Mouse (Mus musculus): Measurements from ENCODE around the gene Nolc1. TPM values are rescaled to one million over a fixed set of nuclear protein-coding genes. Genes with fewer than 3 reads are reported as not detected.

Gene Nolc1
- polyA plus RNA-seq, 1 experiment from 2014 or later = 132 TPM

GRCm38 (mm10) chr19:46104187-46104557 is 28.5 kb downstream of the Nolc1 start:
- Histone ChIP-seq H3K36me3 (replicated peaks; ENCODE audit: control insufficient read depth, insufficient read depth, low read depth, low read length) (no peaks in the 10 kb centered on the region), H3K9ac (replicated peaks; ENCODE audit: low read length) (no peak overlapping the region), H3K4me2 (ENCODE audit: low read depth, low read length) (no peak overlapping the region), H3K9me3 (replicated peaks; ENCODE audit: control insufficient read depth, low read length) (no peaks in the 10 kb centered on the region), H3K27ac (replicated peaks; ENCODE audit: low read depth, low read length) (no peak overlapping the region), H3K4me3 (ENCODE audit: low read depth, low read length) (no peak overlapping the region), H3K4me1 (ENCODE audit: control insufficient read depth, insufficient read depth, low read length) (no peaks in the 10 kb centered on the region), H3K27me3 (ENCODE audit: control insufficient read depth, insufficient read depth, low read length) (no peaks in the 10 kb centered on the region)
- no peak for DNase-seq (ENCODE audit: low spot score)
- 87% methylated on average over 2 of the region's 2 CpGs for WGBS
- ATAC-seq (replicated peaks; ENCODE audit: insufficient number of reproducible peaks, low FRiP score, low TSS enrichment, low read depth) = no peak

GRCm38 (mm10) chr19:46110214-46110613 is 34.6 kb downstream of the Nolc1 start:
- Histone ChIP-seq H3K36me3 (replicated peaks; ENCODE audit: control insufficient read depth, insufficient read depth, low read depth, low read length) (no peaks in the 10 kb centered on the region), H3K9me3 (replicated peaks; ENCODE audit: control insufficient read depth, low read length) (no peaks in the 10 kb centered on the region), H3K9ac (replicated peaks; ENCODE audit: low read length) (no peak overlapping the region), H3K27me3 (ENCODE audit: control insufficient read depth, insufficient read depth, low read length) (no peaks in the 10 kb centered on the region), H3K4me1 (ENCODE audit: control insufficient read depth, insufficient read depth, low read length) (no peaks in the 10 kb centered on the region), H3K27ac (replicated peaks; ENCODE audit: low read depth, low read length) (no peak overlapping the region), H3K4me3 (ENCODE audit: low read depth, low read length) (no peak overlapping the region), H3K4me2 (ENCODE audit: low read depth, low read length) (no peak overlapping the region)
- 84% methylated on average over 2 of the region's 2 CpGs for WGBS
- DNase-seq (ENCODE audit: low spot score) = no peak
- ATAC-seq (replicated peaks; ENCODE audit: insufficient number of reproducible peaks, low FRiP score, low TSS enrichment, low read depth) = no peak

- Histone ChIP-seq H3K36me3 (replicated peaks; ENCODE audit: control insufficient read depth, insufficient read depth, low read depth, low read length) (no peaks in the 10 kb centered on the region), H3K4me2 (ENCODE audit: low read depth, low read length) (no peak overlapping the region), H3K27ac (replicated peaks; ENCODE audit: low read depth, low read length) (no peak overlapping the region), H3K9ac (replicated peaks; ENCODE audit: low read length) (no peak overlapping the region), H3K9me3 (replicated peaks; ENCODE audit: control insufficient read depth, low read length) (no peaks in the 10 kb centered on the region), H3K4me1 (ENCODE audit: control insufficient read depth, insufficient read depth, low read length) (no peaks in the 10 kb centered on the region), H3K4me3 (ENCODE audit: low read depth, low read length) (no peak overlapping the region), H3K27me3 (ENCODE audit: control insufficient read depth, insufficient read depth, low read length) (no peaks in the 10 kb centered on the region)
- no peak for ATAC-seq (replicated peaks; ENCODE audit: insufficient number of reproducible peaks, low FRiP score, low TSS enrichment, low read depth)
- 88% methylated on average over 5 of the region's 5 CpGs for WGBS
- no peak for DNase-seq (ENCODE audit: low spot score)
Observed at GRCm38 (mm10) chr19:46110781-46111180, 35.1 kb downstream of the Nolc1 start.

- ATAC-seq (replicated peaks; ENCODE audit: insufficient number of reproducible peaks, low FRiP score, low TSS enrichment, low read depth) = no peak
- Histone ChIP-seq H3K27me3 (ENCODE audit: control insufficient read depth, insufficient read depth, low read length) (no peaks in the 10 kb centered on the region), H3K9me3 (replicated peaks; ENCODE audit: control insufficient read depth, low read length) (no peaks in the 10 kb centered on the region), H3K27ac (replicated peaks; ENCODE audit: low read depth, low read length) (no peak overlapping the region), H3K36me3 (replicated peaks; ENCODE audit: control insufficient read depth, insufficient read depth, low read depth, low read length) (no peaks in the 10 kb centered on the region), H3K4me2 (ENCODE audit: low read depth, low read length) (no peak overlapping the region), H3K9ac (replicated peaks; ENCODE audit: low read length) (no peak overlapping the region), H3K4me1 (ENCODE audit: control insufficient read depth, insufficient read depth, low read length) (no peaks in the 10 kb centered on the region), H3K4me3 (ENCODE audit: low read depth, low read length) (no peak overlapping the region)
- no peak for DNase-seq (ENCODE audit: low spot score)
- 52% methylated on average over 4 of the region's 4 CpGs for WGBS
Observed at GRCm38 (mm10) chr19:46114617-46115016, 39.0 kb downstream of the Nolc1 start.

- ATAC-seq (replicated peaks; ENCODE audit: insufficient number of reproducible peaks, low FRiP score, low TSS enrichment, low read depth) (no peak), DNase-seq (ENCODE audit: low spot score) (no peak)
- Histone ChIP-seq H3K4me3 (ENCODE audit: low read depth, low read length) (no peak overlapping the region), H3K36me3 (replicated peaks; ENCODE audit: control insufficient read depth, insufficient read depth, low read depth, low read length) (no peaks in the 10 kb centered on the region), H3K27ac (replicated peaks; ENCODE audit: low read depth, low read length) (no peak overlapping the region), H3K9ac (replicated peaks; ENCODE audit: low read length) (no peak overlapping the region), H3K27me3 (ENCODE audit: control insufficient read depth, insufficient read depth, low read length) (no peaks in the 10 kb centered on the region), H3K4me2 (ENCODE audit: low read depth, low read length) (no peak overlapping the region), H3K9me3 (replicated peaks; ENCODE audit: control insufficient read depth, low read length) (no peaks in the 10 kb centered on the region), H3K4me1 (ENCODE audit: control insufficient read depth, insufficient read depth, low read length) (no peaks in the 10 kb centered on the region)
- WGBS = 86% methylated on average over 3 of the region's 3 CpGs
Observed at GRCm38 (mm10) chr19:46119458-46119857, 43.8 kb downstream of the Nolc1 start.

- no peak overlapping the region for H3K9ac ChIP-seq (replicated peaks; ENCODE audit: low read length)
- 79% methylated on average over 6 of the region's 6 CpGs for WGBS
- DNase-seq (ENCODE audit: low spot score) (no peak), ATAC-seq (replicated peaks; ENCODE audit: insufficient number of reproducible peaks, low FRiP score, low TSS enrichment, low read depth) (no peak)
- no peaks in the 10 kb centered on the region for H3K36me3 ChIP-seq (replicated peaks; ENCODE audit: control insufficient read depth, insufficient read depth, low read depth, low read length)
- H3K4me2 ChIP-seq (ENCODE audit: low read depth, low read length) = no peak overlapping the region
- H3K27ac ChIP-seq (replicated peaks; ENCODE audit: low read depth, low read length) = no peak overlapping the region
- H3K27me3 ChIP-seq (ENCODE audit: control insufficient read depth, insufficient read depth, low read length) = no peaks in the 10 kb centered on the region
- no peak overlapping the region for H3K4me3 ChIP-seq (ENCODE audit: low read depth, low read length)
- H3K9me3 ChIP-seq (replicated peaks; ENCODE audit: control insufficient read depth, low read length) = no peaks in the 10 kb centered on the region
- H3K4me1 ChIP-seq (ENCODE audit: control insufficient read depth, insufficient read depth, low read length) = no peaks in the 10 kb centered on the region
Observed at GRCm38 (mm10) chr19:46120872-46121271, 45.2 kb downstream of the Nolc1 start.

- ATAC-seq (replicated peaks; ENCODE audit: insufficient number of reproducible peaks, low FRiP score, low TSS enrichment, low read depth) (no peak), DNase-seq (ENCODE audit: low spot score) (no peak)
- Histone ChIP-seq H3K4me1 (ENCODE audit: control insufficient read depth, insufficient read depth, low read length) (no peaks in the 10 kb centered on the region), H3K4me3 (ENCODE audit: low read depth, low read length) (no peak overlapping the region), H3K9me3 (replicated peaks; ENCODE audit: control insufficient read depth, low read length) (no peaks in the 10 kb centered on the region), H3K27ac (replicated peaks; ENCODE audit: low read depth, low read length) (no peak overlapping the region), H3K27me3 (ENCODE audit: control insufficient read depth, insufficient read depth, low read length) (no peaks in the 10 kb centered on the region), H3K36me3 (replicated peaks; ENCODE audit: control insufficient read depth, insufficient read depth, low read depth, low read length) (no peaks in the 10 kb centered on the region), H3K4me2 (ENCODE audit: low read depth, low read length) (no peak overlapping the region), H3K9ac (replicated peaks; ENCODE audit: low read length) (no peak overlapping the region)
- 83% methylated on average over 3 of the region's 3 CpGs for WGBS
Observed at GRCm38 (mm10) chr19:46123876-46124275, 48.2 kb downstream of the Nolc1 start.

- Histone ChIP-seq H3K27ac (replicated peaks; ENCODE audit: low read depth, low read length) (no peak overlapping the region), H3K9me3 (replicated peaks; ENCODE audit: control insufficient read depth, low read length) (no peaks in the 10 kb centered on the region), H3K9ac (replicated peaks; ENCODE audit: low read length) (no peak overlapping the region), H3K27me3 (ENCODE audit: control insufficient read depth, insufficient read depth, low read length) (no peaks in the 10 kb centered on the region), H3K4me3 (ENCODE audit: low read depth, low read length) (no peak overlapping the region), H3K4me1 (ENCODE audit: control insufficient read depth, insufficient read depth, low read length) (no peaks in the 10 kb centered on the region), H3K4me2 (ENCODE audit: low read depth, low read length) (no peak overlapping the region), H3K36me3 (replicated peaks; ENCODE audit: control insufficient read depth, insufficient read depth, low read depth, low read length) (no peaks in the 10 kb centered on the region)
- DNase-seq (ENCODE audit: low spot score) = no peak
- no peak for ATAC-seq (replicated peaks; ENCODE audit: insufficient number of reproducible peaks, low FRiP score, low TSS enrichment, low read depth)
Observed at GRCm38 (mm10) chr19:46124651-46125050, 49.0 kb downstream of the Nolc1 start.

Data from embryonic facial prominence, embryonic 11.5 days (tissue).